Mouse (Mus musculus) Muller cell, postnatal 12 days (primary cell): Measurements from ENCODE around the gene Pm20d1.

Source experiments
- DNase-seq: peaks from one replicate; pipeline ENCODE4 v3.0.0-alpha.2; 2015; ENCODE audit errors: inconsistent ontology term

Pm20d1 gene

DNA sequence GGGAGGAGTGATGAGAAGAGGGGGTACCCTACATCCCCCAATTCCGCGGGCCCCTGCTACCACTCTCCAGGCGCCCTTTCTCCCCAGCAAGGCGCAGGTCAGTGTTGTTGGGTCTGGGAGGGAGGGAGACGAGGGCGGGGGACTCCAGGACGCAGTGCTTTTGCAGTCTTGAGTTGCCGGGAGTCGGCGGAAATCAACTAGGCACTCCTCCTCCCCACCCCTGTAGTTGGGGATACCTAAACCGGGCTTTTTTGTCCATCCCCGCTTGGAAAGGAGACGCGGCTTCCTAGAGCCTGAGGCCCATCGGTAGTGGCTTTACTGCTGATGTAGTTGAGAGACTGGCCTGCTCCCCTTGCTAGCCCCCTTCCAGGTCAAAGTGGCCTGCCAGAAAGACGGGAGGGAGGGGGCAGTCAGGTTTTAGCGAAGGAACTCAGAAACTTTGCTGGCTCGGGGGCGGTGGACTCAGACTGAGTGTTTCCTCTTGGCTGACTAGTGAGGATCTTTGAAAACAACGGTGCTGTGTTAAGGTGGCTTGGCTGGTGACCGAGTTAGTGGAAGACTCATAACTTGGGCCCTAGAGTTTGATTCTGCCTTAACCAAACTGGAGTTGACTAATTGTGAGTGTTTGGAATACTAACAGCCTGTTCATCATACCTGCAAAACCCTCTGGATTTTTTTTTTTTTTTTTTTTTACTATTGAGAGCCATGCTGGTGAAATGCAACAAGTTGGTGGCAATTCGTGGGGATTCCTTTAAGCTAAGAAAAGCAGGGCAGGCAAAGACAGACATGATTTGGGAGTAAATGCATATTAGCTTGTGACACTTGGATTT is 31.3 kb downstream of the Pm20d1 start:
- no peak for DNase-seq

DNA sequence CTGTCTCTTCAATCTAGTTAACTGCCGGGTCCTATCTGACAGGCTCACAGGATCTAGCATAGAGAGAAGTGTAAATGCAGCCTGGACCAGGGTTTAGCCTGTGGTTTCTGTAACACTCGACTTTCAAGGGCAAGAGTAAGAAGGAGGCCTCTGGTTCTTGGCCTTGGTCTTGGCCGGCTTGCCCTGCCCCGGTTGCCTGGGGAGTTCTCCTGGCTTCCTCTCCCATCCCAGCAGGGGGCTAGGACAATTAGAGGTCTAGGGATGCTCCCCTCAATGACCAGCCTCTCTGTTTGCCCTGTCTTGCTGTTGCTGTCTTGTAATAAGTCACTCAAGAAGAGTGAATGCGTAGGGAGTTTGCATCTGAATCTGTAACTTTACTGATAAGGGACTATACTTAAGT is 32.1 kb downstream of the Pm20d1 start:
- DNase-seq, result no peak

DNA sequence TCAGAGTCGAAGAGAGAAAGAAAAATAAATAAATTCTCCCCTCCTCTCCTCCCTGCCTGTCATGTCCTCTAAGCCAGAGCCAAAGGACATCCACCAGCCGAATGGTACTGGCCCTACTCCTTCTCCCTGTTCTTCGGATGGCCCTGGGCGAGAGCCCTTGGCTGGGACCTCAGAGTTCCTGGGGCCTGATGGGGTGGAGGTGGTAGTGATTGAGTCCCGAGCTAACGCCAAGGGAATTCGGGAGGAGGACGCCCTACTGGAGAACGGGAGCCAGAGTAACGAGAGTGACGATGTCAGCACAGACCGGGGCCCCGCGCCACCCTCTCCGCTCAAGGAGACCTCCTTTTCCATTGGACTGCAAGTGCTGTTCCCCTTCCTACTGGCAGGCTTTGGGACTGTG is 33.4 kb downstream of the Pm20d1 start:
- DNase-seq, result no peak

DNA sequence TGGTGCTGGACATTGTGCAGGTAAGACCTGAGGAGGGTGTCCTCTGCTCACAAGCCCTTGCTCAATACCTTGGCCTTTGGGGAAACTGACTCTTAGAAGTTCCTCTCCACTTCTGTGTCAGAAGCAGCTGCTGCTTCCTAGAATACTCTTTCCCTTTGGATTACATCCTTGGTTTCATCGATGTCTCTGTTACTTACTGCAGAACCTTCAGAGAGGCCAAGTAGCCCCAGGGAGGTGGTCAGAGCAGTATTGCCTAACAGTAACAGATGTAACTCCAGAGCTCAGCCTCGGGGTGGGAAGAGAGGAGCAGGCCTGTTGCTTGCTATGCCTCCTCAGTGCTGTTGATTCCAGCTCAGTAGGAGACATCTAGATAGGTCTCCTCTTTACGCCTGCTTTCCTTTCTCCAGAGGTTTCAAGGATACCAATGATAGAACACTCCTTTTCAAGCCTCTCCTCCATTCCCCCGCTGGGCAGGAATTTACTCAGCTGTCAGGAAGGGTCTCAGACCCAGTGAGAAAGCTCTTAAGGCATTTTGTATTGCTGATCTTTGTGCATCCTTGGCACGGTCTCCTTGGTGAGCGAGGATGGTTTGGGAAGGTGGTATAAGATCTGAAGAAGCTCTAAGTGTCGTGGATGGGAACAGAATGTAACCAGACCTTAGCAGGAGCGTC is 33.9 kb downstream of the Pm20d1 start:
- DNase-seq, result no peak

DNA sequence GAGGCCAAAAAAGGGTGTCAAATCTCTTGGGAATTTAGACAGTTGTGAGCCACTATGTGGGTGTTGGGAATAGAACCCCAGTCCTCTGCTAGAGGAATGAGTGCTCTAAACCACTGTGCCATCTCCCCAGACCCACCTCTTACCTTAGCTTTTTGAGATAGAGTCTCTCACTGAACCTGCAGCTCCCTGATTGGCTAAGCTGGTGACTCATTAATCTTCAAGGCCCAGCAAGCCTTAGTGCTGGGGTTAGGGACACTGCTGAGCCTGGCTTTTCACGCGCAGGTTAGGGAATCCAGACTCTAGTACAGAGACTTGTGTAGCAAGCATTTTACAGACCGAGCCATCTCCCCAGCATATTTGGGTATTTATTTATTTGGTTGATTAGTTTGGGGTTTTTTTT is 39.9 kb downstream of the Pm20d1 start:
- DNase-seq, result no peak

DNA sequence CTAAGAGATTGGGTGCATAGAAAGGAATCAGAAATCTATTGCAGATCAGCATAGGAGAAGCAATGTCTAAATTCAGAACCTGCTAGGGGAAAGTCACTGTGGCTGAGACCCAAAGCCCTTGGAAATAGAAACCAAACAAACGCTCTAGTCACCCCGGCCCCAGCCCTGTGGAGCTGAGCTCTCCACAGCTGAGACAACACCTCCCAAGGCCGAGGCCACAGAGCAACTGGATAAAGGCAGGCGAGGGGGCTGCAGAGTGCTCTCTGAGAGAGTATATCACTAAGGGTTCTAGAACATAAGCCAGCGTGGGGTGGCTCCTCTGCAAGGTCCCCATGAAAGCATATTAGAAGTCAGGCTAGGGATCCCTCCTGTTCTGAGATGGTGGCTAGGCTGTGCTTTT is 41.4 kb downstream of the Pm20d1 start:
- no peak for DNase-seq

DNA sequence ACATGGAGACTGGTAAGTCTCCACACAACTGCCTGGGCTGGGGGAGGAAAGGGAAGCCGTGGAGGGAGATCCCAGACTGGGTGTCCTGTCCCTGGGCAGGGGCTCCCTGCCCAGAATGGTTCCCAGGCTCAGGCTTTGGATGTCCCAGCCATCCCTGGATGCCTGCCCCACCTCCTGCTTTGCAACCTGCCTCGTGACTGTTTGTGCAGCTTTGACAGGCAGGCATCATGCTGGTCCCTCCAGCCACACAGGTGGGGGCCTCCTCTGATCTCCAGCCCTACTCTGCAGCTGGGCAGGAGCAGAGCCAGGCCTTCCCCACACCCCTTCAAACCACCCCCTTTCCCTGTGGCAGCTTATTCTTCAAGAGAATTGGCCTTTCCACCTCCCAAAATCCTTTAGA is 42.1 kb downstream of the Pm20d1 start:
- peak; percentile 22 for DNase-seq

DNA sequence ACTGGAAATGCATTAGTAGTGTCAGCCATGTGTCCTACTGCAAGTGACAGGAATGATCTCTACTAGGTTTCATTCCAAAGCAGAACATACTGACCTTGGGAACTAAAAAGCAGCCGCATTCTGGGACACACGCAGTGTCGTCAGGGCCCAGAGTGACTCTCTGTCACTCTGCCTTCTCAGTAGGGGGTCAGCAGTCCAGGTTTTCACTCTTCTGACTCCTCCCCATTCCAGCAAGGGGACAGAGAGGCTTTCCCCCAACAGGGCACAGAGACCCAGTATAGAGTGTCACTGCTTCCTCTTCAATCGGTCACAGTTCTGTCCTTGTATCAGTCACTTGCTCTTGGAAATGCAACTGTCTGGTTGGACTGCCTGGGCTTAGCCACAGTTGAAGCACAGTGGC is 45.0 kb downstream of the Pm20d1 start:
- DNase-seq, result no peak

DNA sequence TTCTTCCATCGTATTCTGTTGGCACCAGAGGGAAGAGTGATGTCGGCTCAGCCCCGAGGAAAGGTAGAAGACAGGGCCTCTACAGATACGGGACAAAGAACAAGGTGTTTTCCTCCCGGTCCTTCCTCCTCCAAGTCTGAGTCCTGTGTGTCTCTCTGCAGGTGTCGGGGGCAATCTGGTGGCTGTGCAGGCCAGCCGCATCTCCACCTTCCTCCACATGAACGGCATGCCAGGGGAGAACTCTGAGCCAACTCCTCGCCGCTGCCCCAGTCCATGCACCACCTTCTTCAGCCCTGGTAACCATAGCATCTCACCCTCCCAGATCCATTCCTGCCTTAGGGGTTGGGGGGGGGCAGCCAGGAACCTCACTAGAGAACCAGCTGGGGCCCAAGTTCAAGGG is 46.6 kb downstream of the Pm20d1 start:
- DNase-seq, result no peak

DNA sequence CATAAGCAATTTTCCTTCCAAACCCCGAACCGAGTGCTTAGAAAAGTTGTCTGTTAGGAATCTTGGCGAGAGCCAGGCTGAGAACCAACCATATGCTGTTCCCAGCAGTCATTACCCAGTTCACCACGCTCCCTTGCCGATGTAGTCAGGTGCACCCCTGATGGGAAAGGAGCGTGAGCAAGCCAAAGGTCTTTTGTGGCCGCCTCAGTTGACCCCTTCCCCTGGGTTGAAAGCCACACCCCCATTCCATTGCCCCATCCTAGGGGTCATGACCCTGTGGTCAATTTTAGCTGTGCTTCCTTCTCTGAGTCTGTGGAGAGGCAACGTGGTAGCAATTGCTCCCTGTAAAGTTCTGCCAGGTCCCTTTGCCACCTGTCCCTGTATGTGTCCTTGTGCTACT is 47.7 kb downstream of the Pm20d1 start:
- DNase-seq, result no peak

DNA sequence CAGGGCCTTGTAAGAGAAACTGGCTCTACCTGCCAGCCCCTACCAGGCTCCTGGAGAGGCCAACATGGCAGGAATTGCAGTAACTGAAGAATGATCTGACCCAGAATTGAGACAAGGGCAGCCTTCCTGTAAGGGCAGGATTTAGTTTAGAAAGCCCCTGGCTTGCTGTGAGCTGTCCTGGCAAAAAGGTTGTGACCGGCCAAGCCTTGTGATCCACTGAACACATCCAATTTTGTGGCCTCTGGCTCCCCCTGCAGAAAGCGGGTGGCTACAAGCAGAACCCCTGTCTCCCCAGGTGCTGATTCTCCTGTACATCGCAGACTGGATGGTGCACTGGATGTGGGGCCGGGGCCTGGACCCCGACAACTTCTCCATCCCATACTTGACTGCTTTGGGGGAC is 49.1 kb downstream of the Pm20d1 start:
- peak; percentile 36 for DNase-seq

DNA sequence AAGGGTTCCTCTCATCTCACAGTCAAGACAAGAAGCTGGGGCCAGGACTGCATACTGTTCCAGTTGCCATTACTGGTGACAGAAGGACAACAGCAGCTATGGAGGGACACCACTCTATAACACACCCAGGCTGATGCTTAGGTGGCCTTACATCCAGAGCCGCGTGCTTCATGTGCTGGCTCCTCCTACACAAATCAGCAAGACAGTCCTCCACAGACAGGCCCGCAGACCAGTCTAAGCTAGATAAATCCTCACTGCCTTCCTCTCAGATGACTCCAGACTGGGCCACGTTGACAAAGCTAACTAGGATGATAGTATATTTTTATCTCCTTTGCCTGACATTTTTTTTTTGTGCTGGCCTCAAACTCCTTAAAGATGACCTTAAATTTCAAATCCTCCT is 64.6 kb downstream of the Pm20d1 start:
- DNase-seq, result no peak

DNA sequence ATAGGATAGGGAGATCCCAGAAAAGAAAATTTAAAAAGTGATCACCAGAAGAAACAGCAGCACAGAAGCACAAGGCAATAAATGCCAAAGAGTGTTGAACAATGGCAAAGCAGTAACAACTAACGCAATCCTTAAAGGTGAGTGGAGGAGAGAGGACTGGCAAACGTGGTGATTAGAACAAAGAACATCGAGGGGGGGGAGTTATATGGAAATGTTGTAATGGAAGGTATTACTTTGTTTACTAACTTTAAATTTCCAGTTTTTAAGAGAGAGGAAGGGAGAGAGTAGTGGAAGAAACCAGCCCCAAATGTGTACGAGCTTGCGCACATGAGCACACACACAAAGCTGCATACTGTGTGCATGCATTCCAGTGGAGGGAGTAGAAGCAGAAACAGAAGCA is 68.4 kb downstream of the Pm20d1 start:
- DNase-seq, result no peak

DNA sequence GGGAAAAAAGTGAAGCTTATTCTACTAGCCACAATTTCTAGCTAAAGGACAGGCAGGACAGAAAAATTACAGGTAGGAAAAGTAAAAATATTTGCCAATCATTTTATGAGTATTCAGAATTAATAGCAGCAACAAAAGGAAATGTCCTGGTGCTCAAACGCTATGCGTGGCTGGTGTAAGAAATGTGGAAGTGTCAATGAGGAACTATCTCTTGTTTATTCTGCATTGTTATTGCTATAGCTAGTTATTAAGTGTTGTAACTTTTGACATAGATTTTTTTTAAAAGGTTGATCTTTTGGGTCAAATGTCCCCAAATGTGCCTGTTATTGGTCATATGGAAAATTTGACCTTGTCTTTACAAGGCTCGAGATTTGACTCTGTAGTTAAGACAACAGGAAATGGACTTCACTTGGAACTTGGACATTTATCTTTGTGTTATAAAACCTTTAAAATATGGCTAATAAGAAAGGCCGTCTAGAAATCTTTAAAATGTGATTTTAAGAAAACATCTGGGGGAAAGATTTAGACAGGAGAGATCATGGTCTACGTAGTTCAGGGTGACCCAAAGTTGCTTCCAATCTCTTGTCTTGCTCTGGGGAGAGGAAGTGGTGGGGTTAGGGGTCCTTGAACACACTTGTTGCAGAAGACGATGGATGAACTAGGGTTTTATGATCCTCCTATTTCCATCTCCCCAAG is 69.3 kb downstream of the Pm20d1 start:
- DNase-seq, result no peak

DNA sequence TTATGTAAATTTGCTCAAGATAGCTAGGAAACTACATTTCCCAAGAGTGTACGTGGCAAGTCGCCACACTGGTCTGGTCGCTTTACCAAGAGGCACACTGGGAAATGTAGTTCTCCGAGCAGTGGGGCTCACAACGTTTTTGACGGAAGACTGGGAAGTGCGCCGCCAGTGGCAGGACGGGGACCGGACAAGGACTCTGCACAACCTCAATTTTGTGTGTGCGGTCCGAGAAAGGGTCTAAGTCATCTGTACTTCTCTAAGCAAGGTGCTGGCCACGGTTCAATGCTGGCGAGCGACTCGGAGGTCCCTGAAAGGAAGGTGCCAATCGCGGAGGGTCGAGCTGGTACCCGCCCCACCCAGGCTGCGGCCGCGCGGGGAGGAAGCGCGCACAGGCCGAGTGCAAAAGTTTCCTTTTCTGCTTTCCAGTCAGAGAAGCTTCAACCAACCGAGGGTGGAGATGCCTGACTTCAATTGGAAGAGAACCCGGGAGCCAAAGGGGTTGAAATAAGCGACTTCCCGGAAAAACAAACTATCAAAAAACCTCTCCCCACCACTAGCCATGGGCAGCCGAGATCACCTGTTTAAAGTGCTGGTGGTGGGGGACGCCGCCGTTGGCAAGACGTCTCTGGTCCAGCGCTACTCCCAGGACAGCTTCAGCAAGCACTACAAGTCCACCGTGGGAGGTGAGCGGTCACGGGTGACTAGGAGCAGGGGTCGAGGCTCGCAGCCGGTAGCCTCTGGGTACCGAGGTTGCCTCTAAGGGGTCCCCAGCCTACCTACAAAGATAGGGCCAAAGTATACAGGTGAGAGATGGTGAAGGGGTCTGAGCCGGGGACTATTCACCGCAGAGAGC is 70.1 kb downstream of the Pm20d1 start, which contains the start of gene Rab29:
TSS of gene Rab29 (plus strand) at position 132 of the 853 bp plus-strand sequence.
- DNase-seq, result peak; percentile 92

DNA sequence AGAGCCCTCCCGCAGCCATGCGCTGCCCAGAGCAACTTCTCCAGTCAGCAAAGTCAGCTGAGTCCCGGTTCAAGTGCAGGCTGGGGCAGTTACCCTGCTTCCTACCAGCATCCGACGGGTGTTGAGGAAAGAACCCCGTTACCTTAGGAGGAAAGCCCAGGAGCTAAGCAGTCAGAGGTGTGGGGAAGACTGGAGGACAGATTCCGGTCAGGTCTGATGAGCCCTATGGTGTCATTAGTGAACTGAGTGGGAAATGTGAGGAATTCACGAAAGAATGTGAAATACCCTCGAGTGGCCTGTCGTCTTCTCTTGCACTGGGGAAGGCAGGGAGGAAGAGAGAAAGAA is 70.7 kb downstream of the Pm20d1 start:
- peak; percentile 52 for DNase-seq

DNA sequence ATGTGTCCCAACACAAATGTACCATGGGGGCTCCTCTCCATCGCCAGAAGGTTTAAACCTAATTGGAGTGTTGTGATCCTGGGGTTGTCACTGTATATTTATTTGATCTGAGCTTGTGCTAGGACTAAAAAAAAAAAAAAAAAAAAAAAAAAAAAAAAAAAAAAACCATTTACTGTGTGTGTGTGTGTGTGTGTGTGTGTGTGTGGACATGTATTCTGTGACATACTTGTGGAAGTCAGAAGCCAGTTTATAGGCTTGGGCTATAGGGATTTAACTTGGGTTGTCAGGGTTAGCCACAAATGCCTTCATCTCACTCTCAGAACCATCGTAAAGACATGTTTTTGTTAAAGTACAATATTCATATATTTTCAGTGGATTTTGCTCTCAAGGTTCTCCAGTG is 72.4 kb downstream of the Pm20d1 start:
- DNase-seq, result no peak
